Mouse (Mus musculus) megakaryocyte, embryonic 14.5 days (primary cell): ENCODE results near the gene Hc. TPM values are rescaled to one million over a fixed set of nuclear protein-coding genes. Genes with fewer than 3 reads are reported as not detected.
A peak's percentile ranks its signal among the peaks of the same experiment; 100 is the strongest.

Experiments
- H3K27me3 ChIP-seq: replicated peaks from 2 replicates; pipeline ENCODE3; 2012; ENCODE audit warnings: inconsistent platforms
- H3K36me3 ChIP-seq: replicated peaks from 2 replicates; pipeline ENCODE3; 2012; ENCODE audit warnings: low read length, inconsistent platforms, mixed read lengths
- H3K4me1 ChIP-seq: 2 replicates; pipeline ENCODE4 v1.6.1; 2012; ENCODE audit warnings: inconsistent platforms
- H3K4me3 ChIP-seq: replicated peaks from 2 replicates; pipeline ENCODE3; 2012; ENCODE audit warnings: moderate library complexity, mild to moderate bottlenecking, inconsistent platforms
- H3K9me3 ChIP-seq: 2 replicates; pipeline ENCODE4 v1.6.1; 2012; ENCODE audit warnings: inconsistent platforms
- FLI1 ChIP-seq: IDR thresholded peaks from 2 replicates; pipeline ENCODE4 v1.6.1; 2012; ENCODE audit warnings: low read length, inconsistent platforms, mixed read lengths
- GATA1 ChIP-seq: IDR thresholded peaks from 3 replicates; pipeline ENCODE4 v1.6.1; 2012; ENCODE audit warnings: mixed read lengths, low read length, inconsistent platforms, borderline replicate concordance
- polyA plus RNA-seq: library from polyadenylated mRNA; stranded (reverse); fragments of >175 nt; gene quantifications from 2 replicates; pipeline ENCODE4 v1.2.3, GENCODE M21; 2012; ENCODE audit warnings: low replicate concordance; ENCODE audit not compliant: insufficient read depth

The Hc gene
- polyA plus RNA-seq, 1 experiment, result not detected

GRCm38 (mm10) chr2:34946046-34946445 lies 115.2 kb downstream of the Hc start:
- H3K9me3 ChIP-seq, result no peaks in the 10 kb centered on the region
- TF ChIP-seq GATA1 (no peak), FLI1 (no peak)
- H3K36me3 ChIP-seq, result no peaks in the 10 kb centered on the region
- H3K27me3 ChIP-seq, result peaks cover 66% of the 10 kb centered on the region
- H3K4me3 ChIP-seq, result no peak overlapping the region
- H3K4me1 ChIP-seq, result peaks cover 63% of the 10 kb centered on the region

GRCm38 (mm10) chr2:34945580-34945979 lies 115.7 kb downstream of the Hc start:
- H3K4me3 ChIP-seq, result peak overlapping the region; percentile 69
- H3K27me3 ChIP-seq, result peaks cover 70% of the 10 kb centered on the region
- peaks cover 63% of the 10 kb centered on the region for H3K4me1 ChIP-seq
- no peak for TF ChIP-seq FLI1
- no peak for TF ChIP-seq GATA1
- H3K36me3 ChIP-seq, result no peaks in the 10 kb centered on the region
- H3K9me3 ChIP-seq, result no peaks in the 10 kb centered on the region

- TF ChIP-seq GATA1 (no peak), FLI1 (no peak)
- H3K36me3 ChIP-seq, result no peaks in the 10 kb centered on the region
- peaks cover 77% of the 10 kb centered on the region for H3K27me3 ChIP-seq
- H3K4me3 ChIP-seq, result peak overlapping the region; percentile 78
- no peaks in the 10 kb centered on the region for H3K9me3 ChIP-seq
- H3K4me1 ChIP-seq, result peaks cover 62% of the 10 kb centered on the region
Measured at GRCm38 (mm10) chr2:34944761-34945160, 116.5 kb downstream of the Hc start.

GRCm38 (mm10) chr2:34943556-34944120 lies 117.6 kb downstream of the Hc start:
- Histone ChIP-seq H3K27me3 (peaks cover 82% of the 10 kb centered on the region), H3K4me3 (peak overlapping the region; percentile 51), H3K9me3 (no peaks in the 10 kb centered on the region), H3K4me1 (peaks cover 62% of the 10 kb centered on the region), H3K36me3 (no peaks in the 10 kb centered on the region)
- TF ChIP-seq FLI1 (no peak), GATA1 (no peak)

- no peaks in the 10 kb centered on the region for H3K36me3 ChIP-seq
- no peak for TF ChIP-seq FLI1
- no peak for TF ChIP-seq GATA1
- peaks cover 64% of the 10 kb centered on the region for H3K4me1 ChIP-seq
- no peaks in the 10 kb centered on the region for H3K9me3 ChIP-seq
- H3K27me3 ChIP-seq, result peaks cover 83% of the 10 kb centered on the region
- H3K4me3 ChIP-seq, result no peak overlapping the region
Measured at GRCm38 (mm10) chr2:34941061-34941675, 120.1 kb downstream of the Hc start.

- peaks cover 83% of the 10 kb centered on the region for H3K27me3 ChIP-seq
- H3K9me3 ChIP-seq, result no peaks in the 10 kb centered on the region
- H3K4me3 ChIP-seq, result no peak overlapping the region
- no peak for TF ChIP-seq FLI1
- peaks cover 55% of the 10 kb centered on the region for H3K4me1 ChIP-seq
- H3K36me3 ChIP-seq, result no peaks in the 10 kb centered on the region
Measured at GRCm38 (mm10) chr2:34940246-34940645, 121.0 kb downstream of the Hc start.

GRCm38 (mm10) chr2:34938269-34939208 lies 122.7 kb downstream of the Hc start:
- peaks cover 76% of the 10 kb centered on the region for H3K27me3 ChIP-seq
- no peak for TF ChIP-seq FLI1
- TF ChIP-seq GATA1, result no peak

GRCm38 (mm10) chr2:34937460-34937859 lies 123.8 kb downstream of the Hc start:
- no peak for TF ChIP-seq GATA1
- TF ChIP-seq FLI1, result no peak
- peaks cover 65% of the 10 kb centered on the region for H3K27me3 ChIP-seq
- no peaks in the 10 kb centered on the region for H3K36me3 ChIP-seq
- peaks cover 35% of the 10 kb centered on the region for H3K4me1 ChIP-seq
- no peak overlapping the region for H3K4me3 ChIP-seq
- no peaks in the 10 kb centered on the region for H3K9me3 ChIP-seq

More at GRCm38 (mm10) chr2:34938269-34939208, 122.7 kb downstream of the Hc start:
- Histone ChIP-seq H3K9me3 (no peaks in the 10 kb centered on the region), H3K4me3 (peak overlapping the region; percentile 51), H3K36me3 (no peaks in the 10 kb centered on the region), H3K4me1 (peaks cover 38% of the 10 kb centered on the region)

Other genes starting within 250 kb of the Hc start
- 2.7 and 16.3 TPM in 2 replicates for gene Fbxw2, start 235.1 kb downstream of the Hc start, polyA plus RNA-seq
- not detected in 2 replicates for gene Gm34653, start 228.4 kb downstream of the Hc start, polyA plus RNA-seq
- gene Cutal, start 187.0 kb downstream of the Hc start, polyA plus RNA-seq, result not detected in 2 replicates
- 2.9 and 3.4 TPM in 2 replicates for gene Psmd5, start 186.5 kb downstream of the Hc start, polyA plus RNA-seq
- gene Phf19, start 147.4 kb downstream of the Hc start, polyA plus RNA-seq, result 1.2 TPM in 1 of 2 replicates, not detected in the other
- 0.44 TPM in 1 of 2 replicates, not detected in the other for gene Traf1, start 99.7 kb downstream of the Hc start, polyA plus RNA-seq
- 0.23 TPM in 1 of 2 replicates, not detected in the other for gene AI182371, start 40.1 kb upstream of the Hc start, polyA plus RNA-seq
- gene Cntrl, start 48.1 kb upstream of the Hc start, polyA plus RNA-seq, result 4.0 and 4.8 TPM in 2 replicates
- gene Rab14, start 139.7 kb upstream of the Hc start, polyA plus RNA-seq, result 1,333 and 3,452 TPM in 2 replicates
- gene Gsn, start 194.9 kb upstream of the Hc start, polyA plus RNA-seq, result 240 and 422 TPM in 2 replicates